Mouse (Mus musculus): ENCODE measurements around the gene Ptk6. TPM values are rescaled to one million over a fixed set of nuclear protein-coding genes. Genes with fewer than 3 reads are reported as not detected.

Ptk6 gene
- polyA plus RNA-seq, 1 experiment from 2014 or later: not detected

- H3K4me1 ChIP-seq: peaks cover 14% of the 10 kb centered on the region
- H3K4me2 ChIP-seq (replicated peaks): peak overlapping the region; percentile 92
- H3K9ac ChIP-seq (replicated peaks): peak overlapping the region; percentile 50
- H3K36me3 ChIP-seq: no peaks in the 10 kb centered on the region
- 1% methylated on average over 45 of the region's 61 CpGs for WGBS
- peak overlapping the region; percentile 48 for H3K4me3 ChIP-seq
- H3K9me3 ChIP-seq: no peaks in the 10 kb centered on the region
- H3K27me3 ChIP-seq: peaks cover 57% of the 10 kb centered on the region
- peak; percentile 36 for ATAC-seq (ENCODE audit: low FRiP score, low read depth)
- no peak overlapping the region for H3K27ac ChIP-seq (replicated peaks)
Observed at GRCm38 (mm10) chr2:181147546-181148317, 54.9 kb downstream of the Ptk6 start.

DNA sequence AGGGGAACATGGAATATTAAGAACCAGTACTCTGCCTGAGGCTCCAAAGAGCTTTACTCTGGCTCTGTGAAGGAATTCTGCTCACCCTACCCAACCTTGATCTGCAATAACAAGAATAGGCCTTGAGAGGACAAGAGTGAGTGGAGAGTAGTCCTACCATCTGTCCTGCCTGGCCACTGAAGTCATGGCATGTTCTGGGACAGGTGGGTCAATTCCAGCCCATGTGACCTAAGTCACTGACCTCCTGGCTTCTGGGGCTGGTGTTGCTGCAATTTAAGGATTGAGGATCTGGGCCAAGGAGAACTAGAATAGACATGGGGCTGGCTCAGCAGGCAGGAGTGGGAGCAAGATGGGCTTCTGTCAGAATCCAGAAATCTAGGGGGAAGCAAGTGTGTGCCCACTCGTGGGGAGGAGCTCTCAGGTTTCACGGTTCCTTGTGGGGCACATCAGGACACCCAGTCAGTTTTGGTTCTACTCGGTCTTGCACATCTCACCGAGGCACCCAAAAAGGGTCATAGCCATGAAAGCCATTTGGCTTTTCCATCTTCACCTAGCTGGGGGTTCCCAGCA, 55.5 kb downstream of the Ptk6 start:
- H3K4me2 ChIP-seq (replicated peaks): peak overlapping the region; percentile 92
- no peak overlapping the region for H3K27ac ChIP-seq (replicated peaks)
- no peaks in the 10 kb centered on the region for H3K36me3 ChIP-seq
- peaks cover 14% of the 10 kb centered on the region for H3K4me1 ChIP-seq
- H3K4me3 ChIP-seq: peak overlapping the region; percentile 48
- no peak for ATAC-seq (ENCODE audit: low FRiP score, low read depth)
- H3K9ac ChIP-seq (replicated peaks): peak overlapping the region; percentile 50; the same call in 1 of the 2 replicates
- H3K9me3 ChIP-seq: no peaks in the 10 kb centered on the region
- H3K27me3 ChIP-seq: peaks cover 57% of the 10 kb centered on the region
- 47% methylated on average over 4 of the region's 4 CpGs for WGBS

GRCm38 (mm10) chr2:181144675-181145074, 57.9 kb downstream of the Ptk6 start:
- H3K9me3 ChIP-seq: no peaks in the 10 kb centered on the region
- peaks cover 44% of the 10 kb centered on the region for H3K27me3 ChIP-seq
- H3K36me3 ChIP-seq: no peaks in the 10 kb centered on the region
- H3K27ac ChIP-seq (replicated peaks): no peak overlapping the region
- H3K4me2 ChIP-seq (replicated peaks): no peak overlapping the region
- 89% methylated on average over 2 of the region's 2 CpGs for WGBS
- no peak for ATAC-seq (ENCODE audit: low FRiP score, low read depth)
- H3K4me1 ChIP-seq: peaks cover 14% of the 10 kb centered on the region
- H3K4me3 ChIP-seq: no peak overlapping the region
- H3K9ac ChIP-seq (replicated peaks): no peak overlapping the region

Other genes with a start within 250 kb of the Ptk6 start
- 72.9 and 83.1 TPM in 2 replicates for gene Nkain4, start 248.1 kb downstream of the Ptk6 start, polyA plus RNA-seq (2016; fragmentation: Nextera tagmentation; extraction: Ambion mirVana)
- 86.3 and 97.4 TPM in 2 replicates for gene Arfgap1, start 235.6 kb downstream of the Ptk6 start, polyA plus RNA-seq (2016; fragmentation: Nextera tagmentation; extraction: Ambion mirVana)
- 0.18 and 0.22 TPM in 2 replicates for gene Col20a1, start 216.3 kb downstream of the Ptk6 start, polyA plus RNA-seq (2016; fragmentation: Nextera tagmentation; extraction: Ambion mirVana)
- gene Chrna4, start 159.2 kb downstream of the Ptk6 start, polyA plus RNA-seq (2016; fragmentation: Nextera tagmentation; extraction: Ambion mirVana): 43.2 and 44.3 TPM in 2 replicates
- gene Kcnq2, start 67.5 kb downstream of the Ptk6 start, polyA plus RNA-seq (2016; fragmentation: Nextera tagmentation; extraction: Ambion mirVana): 30.7 and 34.3 TPM in 2 replicates
- gene Eef1a2, start 45.8 kb downstream of the Ptk6 start, polyA plus RNA-seq (2016; fragmentation: Nextera tagmentation; extraction: Ambion mirVana): 1.4 and 1.6 TPM in 2 replicates
- 423 and 462 TPM in 2 replicates for gene Ppdpf, start 15.5 kb downstream of the Ptk6 start, polyA plus RNA-seq (2016; fragmentation: Nextera tagmentation; extraction: Ambion mirVana)
- gene Srms, start 10.4 kb upstream of the Ptk6 start, polyA plus RNA-seq (2016; fragmentation: Nextera tagmentation; extraction: Ambion mirVana): 0.15 TPM in 1 of 2 replicates, not detected in the other
- gene Fndc11, start 17.2 kb upstream of the Ptk6 start, polyA plus RNA-seq (2016; fragmentation: Nextera tagmentation; extraction: Ambion mirVana): 0.15 and 0.20 TPM in 2 replicates
- 0.48 and 0.55 TPM in 2 replicates for gene Helz2, start 39.2 kb upstream of the Ptk6 start, polyA plus RNA-seq (2016; fragmentation: Nextera tagmentation; extraction: Ambion mirVana)
- gene Gmeb2, start 85.2 kb upstream of the Ptk6 start, polyA plus RNA-seq (2016; fragmentation: Nextera tagmentation; extraction: Ambion mirVana): 23.4 and 23.9 TPM in 2 replicates
- gene Stmn3, start 111.7 kb upstream of the Ptk6 start, polyA plus RNA-seq (2016; fragmentation: Nextera tagmentation; extraction: Ambion mirVana): 443 and 455 TPM in 2 replicates
- gene Rtel1, start 117.0 kb upstream of the Ptk6 start, polyA plus RNA-seq (2016; fragmentation: Nextera tagmentation; extraction: Ambion mirVana): 54.2 and 55.3 TPM in 2 replicates
- 69.4 and 75.0 TPM in 2 replicates for gene Zgpat, start 162.1 kb upstream of the Ptk6 start, polyA plus RNA-seq (2016; fragmentation: Nextera tagmentation; extraction: Ambion mirVana)
- gene Arfrp1, start 162.6 kb upstream of the Ptk6 start, polyA plus RNA-seq (2016; fragmentation: Nextera tagmentation; extraction: Ambion mirVana): 84.0 and 84.2 TPM in 2 replicates
- gene Lime1, start 177.3 kb upstream of the Ptk6 start, polyA plus RNA-seq (2016; fragmentation: Nextera tagmentation; extraction: Ambion mirVana): 36.2 and 40.3 TPM in 2 replicates

Measured in midbrain, embryonic 12.5 days (tissue).